Mouse (Mus musculus): ENCODE data around the gene 9130213A22Rik. TPM values are rescaled to one million over a fixed set of nuclear protein-coding genes. Genes with fewer than 3 reads are reported as not detected.

The 9130213A22Rik gene
- polyA plus RNA-seq, 1 experiment = 1.2 TPM

- DNase-seq (ENCODE audit: low read depth) = no peak
Observed at GRCm38 (mm10) chr11:69123693-69124497, 1.5 kb upstream of the 9130213A22Rik start.

DNA sequence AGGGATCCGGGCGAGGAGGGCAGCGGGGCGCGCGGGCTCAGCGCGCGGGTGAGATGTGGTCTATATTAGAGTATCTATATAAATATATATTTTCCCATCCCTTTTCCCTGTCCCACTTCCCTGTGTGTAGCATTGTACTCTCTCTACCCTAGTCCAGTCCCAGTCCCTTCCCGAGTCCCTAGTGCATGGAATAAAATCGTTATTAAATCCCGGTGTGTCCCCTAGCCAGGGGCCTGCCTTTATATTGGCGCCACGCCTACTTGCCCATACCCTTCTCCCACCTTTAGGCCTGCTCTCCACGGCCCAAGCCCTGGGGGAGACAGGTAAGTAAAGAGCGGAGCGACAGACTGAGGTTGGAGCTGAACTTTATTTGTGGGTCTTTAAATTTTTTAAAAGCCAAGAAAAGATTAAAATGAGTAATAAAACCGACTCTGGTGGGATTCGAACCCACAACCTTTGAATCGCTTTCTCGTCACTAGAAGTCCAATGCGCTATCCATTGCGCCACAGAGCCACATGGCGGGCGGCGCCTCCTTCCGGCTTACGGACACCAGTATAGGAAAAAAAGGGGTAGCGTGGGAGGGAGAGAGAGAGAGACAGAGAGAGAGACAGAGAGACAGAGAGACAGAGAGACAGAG, 785 bp upstream of the 9130213A22Rik start:
- DNase-seq (ENCODE audit: low read depth) = no peak

GRCm38 (mm10) chr11:69121741-69122335, 551 bp downstream of the 9130213A22Rik start:
- DNase-seq (ENCODE audit: low read depth) = no peak

DNA sequence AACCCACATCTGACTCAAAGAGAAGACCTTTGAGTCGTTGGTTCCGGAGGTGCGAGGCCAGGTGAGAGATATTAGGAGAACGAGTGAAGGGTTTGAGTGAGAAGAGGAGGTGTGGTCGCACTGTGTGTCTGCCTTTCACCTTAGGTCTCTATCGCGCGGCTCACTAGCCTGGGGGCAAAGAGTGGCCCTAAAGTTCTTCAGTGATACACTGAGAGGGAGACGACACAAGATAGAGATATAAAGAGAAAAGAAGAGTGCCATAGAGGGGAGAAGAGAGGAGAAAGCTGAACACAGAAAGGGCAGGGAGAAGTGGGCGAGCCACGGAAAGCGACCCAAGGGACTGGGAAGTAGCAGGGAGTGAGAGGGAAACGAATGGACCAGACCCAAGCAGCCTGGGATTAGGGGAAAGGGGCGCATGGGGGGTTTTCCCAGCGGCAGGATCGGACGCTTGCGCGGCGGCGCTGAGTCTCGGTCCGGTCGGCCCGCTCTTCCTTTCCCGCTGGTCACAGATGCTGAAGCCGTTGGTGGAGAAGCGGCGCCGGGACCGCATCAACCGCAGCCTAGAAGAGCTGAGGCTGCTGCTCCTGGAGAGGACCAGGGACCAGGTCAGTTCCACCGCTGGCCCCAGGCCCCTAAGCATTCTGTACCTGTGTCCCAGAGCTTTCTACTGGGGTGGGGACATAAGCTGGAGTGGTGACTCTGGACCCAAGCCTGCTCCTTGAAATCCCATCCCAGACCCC, 1.2 kb downstream of the 9130213A22Rik start:
- DNase-seq (ENCODE audit: low read depth) = no peak

DNA sequence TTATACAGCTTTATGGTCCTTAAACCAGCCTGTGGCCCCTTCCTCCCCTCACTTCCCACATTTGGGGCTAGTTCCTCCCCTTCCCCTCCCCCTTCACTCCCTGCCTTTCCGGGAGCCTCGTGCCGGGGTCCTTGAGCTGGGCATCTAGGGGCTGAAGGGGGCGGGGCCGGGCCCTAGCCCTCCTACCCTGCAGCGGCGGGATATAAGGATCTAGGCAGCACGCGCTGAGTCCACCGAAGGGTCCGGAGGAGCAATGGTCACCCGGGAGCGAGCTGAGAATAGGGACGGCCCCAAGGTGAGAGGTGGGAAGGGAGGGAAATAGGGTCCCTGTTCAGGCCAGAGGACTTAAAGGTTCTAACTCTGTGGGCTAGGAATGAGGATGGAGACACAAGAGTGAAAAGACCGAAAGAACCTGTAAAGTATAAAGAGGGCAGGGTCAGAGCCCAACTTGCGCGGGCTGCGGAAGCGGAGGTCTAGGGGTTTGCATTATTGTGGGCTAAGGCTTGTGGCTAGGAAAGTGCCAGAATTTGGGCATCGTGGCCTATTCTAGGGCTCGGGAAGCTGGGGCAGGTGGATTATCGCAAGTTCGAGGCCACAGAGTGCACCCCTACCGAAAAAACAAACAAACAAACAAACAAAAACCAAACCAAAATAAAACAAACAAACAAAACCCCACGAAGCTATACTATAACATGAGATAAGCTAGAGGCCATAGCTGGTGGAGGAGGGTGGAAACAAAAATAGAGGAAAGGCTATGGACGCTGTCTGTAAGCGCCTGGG, 2.0 kb downstream of the 9130213A22Rik start, which contains the start of gene Hes7:
TSS of gene Hes7 (plus strand) at position 184 of the 780 bp plus-strand sequence.
- no peak for DNase-seq (ENCODE audit: low read depth)

- DNase-seq (ENCODE audit: low read depth) = no peak
Observed at GRCm38 (mm10) chr11:69119446-69120155, 2.8 kb downstream of the 9130213A22Rik start.

DNA sequence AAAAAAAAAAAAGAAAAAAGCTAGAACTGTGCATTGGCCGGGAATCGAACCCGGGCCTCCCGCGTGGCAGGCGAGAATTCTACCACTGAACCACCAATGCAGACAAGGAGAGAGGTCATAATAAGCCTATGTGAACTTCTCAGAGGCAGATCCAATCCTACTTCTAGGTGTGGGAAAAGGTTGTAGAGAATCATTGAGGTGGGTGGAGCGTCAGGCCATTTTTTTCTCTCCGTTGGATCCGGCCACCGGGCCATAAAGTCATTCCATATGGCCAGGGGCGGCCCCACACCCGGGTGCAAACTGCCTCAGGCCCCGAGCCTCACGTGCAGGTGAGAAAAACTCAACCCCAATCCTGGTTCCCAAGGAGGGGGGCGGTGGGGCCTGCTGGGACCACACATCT, 3.6 kb downstream of the 9130213A22Rik start:
- DNase-seq (ENCODE audit: low read depth) = no peak

- no peak for DNase-seq (ENCODE audit: low read depth)
Observed at GRCm38 (mm10) chr11:69117737-69118695, 4.4 kb downstream of the 9130213A22Rik start.

DNA sequence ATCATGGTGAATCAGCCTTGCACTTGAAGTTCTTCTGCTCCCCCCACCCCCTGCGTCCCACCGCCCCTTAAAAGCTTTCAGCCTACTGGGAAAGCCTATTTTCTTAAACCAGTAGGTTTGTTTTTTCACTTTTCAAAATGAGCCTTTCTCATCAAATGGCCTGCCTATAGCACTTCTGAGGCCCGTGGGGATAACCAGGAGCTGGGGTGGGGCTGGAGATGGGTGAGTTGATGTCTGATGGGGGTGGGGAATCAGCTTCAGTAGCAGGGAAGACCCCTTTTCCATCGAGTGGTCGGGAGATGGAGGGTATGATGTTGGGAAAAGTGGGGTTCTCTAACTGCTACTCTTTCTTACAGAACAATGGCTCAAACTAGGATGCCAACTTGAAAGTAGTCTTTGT, 5.5 kb downstream of the 9130213A22Rik start:
- DNase-seq (ENCODE audit: low read depth) = no peak

DNA sequence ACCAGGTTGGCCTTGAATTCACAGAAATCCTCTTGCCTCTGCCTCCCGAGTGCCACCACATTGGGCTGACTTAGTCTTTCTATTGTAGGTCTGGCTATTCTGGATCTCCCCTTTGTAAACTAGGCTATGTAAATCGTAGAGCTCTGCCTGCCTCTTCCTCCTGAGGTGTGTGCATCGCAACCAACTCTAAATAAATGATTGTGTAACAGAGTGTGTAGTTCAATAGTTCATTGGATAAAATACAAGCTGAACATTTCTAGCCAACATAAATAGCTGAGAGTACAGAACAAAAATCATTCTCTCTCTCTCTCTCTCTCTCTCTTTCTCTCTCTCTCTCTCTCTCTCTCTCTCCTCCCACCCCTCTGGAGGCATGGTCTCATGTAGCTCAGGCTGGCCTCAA, 7.8 kb downstream of the 9130213A22Rik start:
- DNase-seq (ENCODE audit: low read depth) = no peak

- no peak for DNase-seq (ENCODE audit: low read depth)
Observed at GRCm38 (mm10) chr11:69114018-69114417, 8.4 kb downstream of the 9130213A22Rik start.

DNA sequence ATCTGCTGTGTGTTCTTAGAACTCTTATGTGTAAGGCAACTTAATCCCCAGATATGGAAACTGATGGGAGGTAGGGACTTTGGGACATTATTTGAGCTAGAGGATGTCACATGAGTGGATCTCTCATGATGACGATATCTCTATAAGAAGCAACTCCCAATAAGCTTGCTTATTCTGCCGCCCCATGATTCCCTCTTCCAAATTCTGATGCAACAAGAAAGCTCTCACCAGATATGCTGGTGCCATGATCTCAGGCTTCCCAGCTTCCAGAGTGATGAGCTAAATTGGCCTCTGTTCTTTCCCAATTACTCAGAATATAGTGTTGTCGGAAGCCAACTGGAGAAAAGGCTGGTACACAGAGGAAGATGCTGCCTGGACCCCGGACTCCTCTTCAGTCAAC, 10.5 kb downstream of the 9130213A22Rik start:
- DNase-seq (ENCODE audit: low read depth) = no peak

- DNase-seq (ENCODE audit: low read depth) = no peak
Observed at GRCm38 (mm10) chr11:69111051-69111810, 11.2 kb downstream of the 9130213A22Rik start.

- no peak for DNase-seq (ENCODE audit: low read depth)
Observed at GRCm38 (mm10) chr11:69110319-69111046, 11.9 kb downstream of the 9130213A22Rik start.

- DNase-seq (ENCODE audit: low read depth) = no peak
Observed at GRCm38 (mm10) chr11:69109032-69109900, 13.1 kb downstream of the 9130213A22Rik start.

DNA sequence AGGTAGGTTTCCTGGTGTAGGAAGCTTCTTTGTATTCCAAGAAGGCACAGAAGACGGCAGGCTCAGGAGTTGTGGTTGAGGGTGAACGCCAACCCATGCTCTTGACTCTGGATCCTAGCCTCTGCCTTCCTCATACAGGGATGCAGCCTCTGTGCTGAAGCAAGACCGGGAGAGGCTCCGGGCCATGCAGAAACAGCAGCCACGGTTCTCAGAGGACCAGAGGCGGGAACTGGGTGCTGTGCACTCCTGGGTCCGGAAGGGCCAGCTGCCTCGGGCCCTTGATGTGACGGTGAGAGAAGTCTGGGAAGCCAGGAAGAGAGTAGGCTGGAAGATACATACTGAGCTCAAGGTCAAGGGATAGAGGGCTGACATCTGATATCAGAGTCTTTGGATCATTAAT, 14.2 kb downstream of the 9130213A22Rik start:
- no peak for DNase-seq (ENCODE audit: low read depth)

GRCm38 (mm10) chr11:69107676-69108075, 14.7 kb downstream of the 9130213A22Rik start:
- DNase-seq (ENCODE audit: low read depth) = no peak

Data from gonadal fat pad, adult 2 months (tissue).